Comparison of ENCODE assay signal across 33 mouse cellular contexts in genomic region chrX:169807744-169808143, GRCm38 (mm10). TPM values are rescaled to one million over a fixed set of nuclear protein-coding genes. Genes with fewer than 3 reads are reported as not detected.
DNase-seq lines count a peak whose midpoint lies in the region; ATAC-seq and TF ChIP-seq lines count a peak whose summit lies in the region.
"Had no signal": no experiment of that assay in that cellular context is flagged by ENCODE, and none has a peak within 500 bp of the region (broad histone marks: within the 10 kb centered on the region; RNA-seq: fewer than 3 reads in every experiment).

No protein-coding gene starts in this region.

- H3K9ac ChIP-seq in liver, postnatal 0 days (replicated peaks) = no peak overlapping the region
- H3K9ac ChIP-seq in liver, embryonic 11.5 days (ENCODE audit: low read depth, low read length) = no peak overlapping the region
- no peak overlapping the region for H3K9ac ChIP-seq in hindbrain, postnatal 0 days (replicated peaks; ENCODE audit: low read length)
- H3K9ac ChIP-seq in forebrain, embryonic 11.5 days (ENCODE audit: low read length) = no peak overlapping the region
- H3K9ac ChIP-seq: embryonic facial prominence, embryonic 12.5 days; embryonic facial prominence, embryonic 15.5 days; forebrain, embryonic 12.5 days; forebrain, embryonic 15.5 days; heart, embryonic 13.5 days; hindbrain, embryonic 12.5 days; hindbrain, embryonic 15.5 days; intestine, embryonic 15.5 days had no signal

- no peaks in the 10 kb centered on the region for H3K9me3 ChIP-seq in liver, postnatal 0 days (ENCODE audit: low read length)
- no peaks in the 10 kb centered on the region for H3K9me3 ChIP-seq in liver, embryonic 11.5 days (ENCODE audit: control insufficient read depth, low read length)
- no peaks in the 10 kb centered on the region for H3K9me3 ChIP-seq in hindbrain, postnatal 0 days (ENCODE audit: low read length)
- H3K9me3 ChIP-seq in forebrain, embryonic 11.5 days (ENCODE audit: control insufficient read depth, low read length) = no peaks in the 10 kb centered on the region
- H3K9me3 ChIP-seq: embryonic facial prominence, embryonic 12.5 days; embryonic facial prominence, embryonic 15.5 days; forebrain, embryonic 12.5 days; forebrain, embryonic 15.5 days; heart, embryonic 10.5 days; heart, embryonic 13.5 days; hindbrain, embryonic 12.5 days; hindbrain, embryonic 15.5 days; intestine, embryonic 15.5 days had no signal

- no peak for DNase-seq in liver, postnatal 0 days
- DNase-seq in liver, embryonic 11.5 days (ENCODE audit: low spot score) = no peak
- peak; percentile 39 for DNase-seq in lung, postnatal 36 days
- DNase-seq in lung, postnatal 10 days = no peak
- DNase-seq in hindbrain, postnatal 0 days (ENCODE audit: low spot score) = no peak
- DNase-seq in forebrain, embryonic 11.5 days (ENCODE audit: low spot score) = no peak
- DNase-seq: adrenal gland, postnatal 10 days; adrenal gland, postnatal 36 days; cerebellum, adult 11 months; cerebellum, adult 2 months; cerebellum, adult 9-11 months; cerebellum, postnatal 25 days; gastrocnemius, postnatal 36 days had no signal

- no peak overlapping the region for H3K27ac ChIP-seq in liver, postnatal 0 days (ENCODE audit: low read depth)
- no peak overlapping the region for H3K27ac ChIP-seq in liver, embryonic 11.5 days (ENCODE audit: low read depth, low read length)
- H3K27ac ChIP-seq in hindbrain, postnatal 0 days = no peak overlapping the region
- H3K27ac ChIP-seq in forebrain, embryonic 11.5 days (ENCODE audit: low read depth, low read length) = no peak overlapping the region
- H3K27ac ChIP-seq: embryonic facial prominence, embryonic 12.5 days; embryonic facial prominence, embryonic 15.5 days; forebrain, embryonic 12.5 days; forebrain, embryonic 15.5 days; heart, embryonic 10.5 days; heart, embryonic 13.5 days; hindbrain, embryonic 12.5 days; hindbrain, embryonic 15.5 days; intestine, embryonic 15.5 days had no signal

- peak; percentile 60; the same call in 1 of the 2 replicates for ATAC-seq in liver, postnatal 0 days
- no peak for ATAC-seq in liver, embryonic 11.5 days (replicated peaks; ENCODE audit: low FRiP score)
- peak; percentile 94 for ATAC-seq in granulocyte monocyte progenitor cell, adult 5-6 weeks (replicated peaks; ENCODE audit: poor library complexity, severe bottlenecking)
- ATAC-seq in hindbrain, postnatal 0 days = no peak
- ATAC-seq in forebrain, embryonic 11.5 days (replicated peaks; ENCODE audit: low FRiP score) = no peak
- ATAC-seq: activated CD4-positive, CD25-positive, alpha-beta regulatory T cell, adult 4 months; CD4-positive, CD25-positive, alpha-beta regulatory T cell, adult 4 months; forebrain, embryonic 15.5 days; intestine, embryonic 15.5 days had no signal

- no peak for TF ChIP-seq EP300 in liver, postnatal 0 days (IDR thresholded peaks at IDR 0.05; ENCODE audit: low read depth)

- H3K36me3 ChIP-seq in liver, postnatal 0 days (replicated peaks; ENCODE audit: insufficient read depth, low read length) = no peaks in the 10 kb centered on the region
- no peaks in the 10 kb centered on the region for H3K36me3 ChIP-seq in liver, embryonic 11.5 days (ENCODE audit: control insufficient read depth, insufficient read depth, low read length)
- H3K36me3 ChIP-seq in hindbrain, postnatal 0 days (ENCODE audit: insufficient read depth, low read length) = no peaks in the 10 kb centered on the region
- H3K36me3 ChIP-seq in forebrain, embryonic 11.5 days (ENCODE audit: control insufficient read depth, insufficient read depth, low read length) = no peaks in the 10 kb centered on the region
- H3K36me3 ChIP-seq: embryonic facial prominence, embryonic 12.5 days; embryonic facial prominence, embryonic 15.5 days; forebrain, embryonic 12.5 days; forebrain, embryonic 15.5 days; heart, embryonic 10.5 days; heart, embryonic 13.5 days; hindbrain, embryonic 12.5 days; hindbrain, embryonic 15.5 days; intestine, embryonic 15.5 days had no signal

- no peak overlapping the region for H3K4me2 ChIP-seq in liver, postnatal 0 days (ENCODE audit: low read depth, low read length)
- H3K4me2 ChIP-seq in liver, embryonic 11.5 days = no peak overlapping the region
- no peak overlapping the region for H3K4me2 ChIP-seq in hindbrain, postnatal 0 days (ENCODE audit: low read depth, low read length)
- no peak overlapping the region for H3K4me2 ChIP-seq in forebrain, embryonic 11.5 days (ENCODE audit: low read depth, low read length, severe bottlenecking)
- H3K4me2 ChIP-seq: embryonic facial prominence, embryonic 12.5 days; embryonic facial prominence, embryonic 15.5 days; forebrain, embryonic 12.5 days; forebrain, embryonic 15.5 days; heart, embryonic 13.5 days; hindbrain, embryonic 12.5 days; hindbrain, embryonic 15.5 days; intestine, embryonic 15.5 days had no signal

- WGBS in liver, postnatal 0 days (ENCODE audit: insufficient replicate concordance) = 59% methylated on average over 3 of the region's 3 CpGs
- 82% methylated on average over 3 of the region's 3 CpGs for WGBS in liver, embryonic 11.5 days
- WGBS in hindbrain, postnatal 0 days = 78% methylated on average over 3 of the region's 3 CpGs
- 78% methylated on average over 3 of the region's 3 CpGs for WGBS in forebrain, embryonic 11.5 days

- no peaks in the 10 kb centered on the region for H3K27me3 ChIP-seq in liver, postnatal 0 days (ENCODE audit: insufficient read depth, low read length)
- peaks cover 5% of the 10 kb centered on the region for H3K27me3 ChIP-seq in liver, embryonic 11.5 days (replicated peaks; ENCODE audit: control insufficient read depth, insufficient read depth, low read length)
- no peaks in the 10 kb centered on the region for H3K27me3 ChIP-seq in hindbrain, postnatal 0 days (ENCODE audit: insufficient read depth, low read length)
- peaks cover 7% of the 10 kb centered on the region; the same call in 1 of the 2 replicates for H3K27me3 ChIP-seq in forebrain, embryonic 11.5 days (ENCODE audit: control insufficient read depth, insufficient read depth, low read length)
- H3K27me3 ChIP-seq: embryonic facial prominence, embryonic 15.5 days; forebrain, embryonic 15.5 days; heart, embryonic 13.5 days; intestine, embryonic 15.5 days had no signal

- no peaks in the 10 kb centered on the region for H3K4me1 ChIP-seq in liver, postnatal 0 days (ENCODE audit: insufficient read depth)
- H3K4me1 ChIP-seq in liver, embryonic 11.5 days (replicated peaks; ENCODE audit: control insufficient read depth, insufficient read depth, low read length) = no peaks in the 10 kb centered on the region
- no peaks in the 10 kb centered on the region for H3K4me1 ChIP-seq in hindbrain, postnatal 0 days (ENCODE audit: insufficient read depth, low read length)
- no peaks in the 10 kb centered on the region for H3K4me1 ChIP-seq in forebrain, embryonic 11.5 days (replicated peaks; ENCODE audit: control insufficient read depth, insufficient read depth, low read length)
- H3K4me1 ChIP-seq: embryonic facial prominence, embryonic 12.5 days; embryonic facial prominence, embryonic 15.5 days; forebrain, embryonic 12.5 days; forebrain, embryonic 15.5 days; heart, embryonic 10.5 days; heart, embryonic 13.5 days; hindbrain, embryonic 12.5 days; hindbrain, embryonic 15.5 days; intestine, embryonic 15.5 days had no signal

- TF ChIP-seq CTCF in liver, postnatal 0 days (IDR thresholded peaks at IDR 0.05; ENCODE audit: low read depth) = no peak
- no peak for TF ChIP-seq CTCF in hindbrain, postnatal 0 days (IDR thresholded peaks at IDR 0.05; ENCODE audit: low read depth)

- H3K4me3 ChIP-seq in liver, postnatal 0 days (ENCODE audit: low read depth, low read length) = no peak overlapping the region
- H3K4me3 ChIP-seq in liver, embryonic 11.5 days (ENCODE audit: low read depth, low read length) = no peak overlapping the region
- no peak overlapping the region for H3K4me3 ChIP-seq in hindbrain, postnatal 0 days (ENCODE audit: low read length)
- H3K4me3 ChIP-seq in forebrain, embryonic 11.5 days (ENCODE audit: low read depth, low read length) = no peak overlapping the region
- H3K4me3 ChIP-seq: embryonic facial prominence, embryonic 12.5 days; embryonic facial prominence, embryonic 15.5 days; forebrain, embryonic 12.5 days; forebrain, embryonic 15.5 days; heart, embryonic 10.5 days; heart, embryonic 13.5 days; hindbrain, embryonic 12.5 days; hindbrain, embryonic 15.5 days; intestine, embryonic 15.5 days had no signal

RNA-seq across cellular contexts. Expression of gene 4933400A11Rik, which starts 28.3 kb away (rescaled TPM):
- polyA plus RNA-seq in liver, postnatal 0 days (2015; fragmentation: Nextera tagmentation; extraction: Ambion mirVana) = not detected in 2 replicates
- not detected in 2 replicates for polyA plus RNA-seq in liver, embryonic 11.5 days (2014; fragmentation: Nextera tagmentation; extraction: Ambion mirVana)
- not detected in 2 replicates for total RNA-seq in granulocyte monocyte progenitor cell, adult 5-6 weeks (2014; fragmentation: Nextera tagmentation)
- not detected in 2 replicates for total RNA-seq in granulocyte monocyte progenitor cell, adult 5-6 weeks (2017)
- not detected in 2 replicates for total RNA-seq in hindbrain, postnatal 0 days (2014; rRNA removed)
- polyA plus RNA-seq in hindbrain, postnatal 0 days (2015; fragmentation: Nextera tagmentation; extraction: Ambion mirVana) = not detected in 2 replicates
- polyA plus RNA-seq in forebrain, embryonic 11.5 days (2014; fragmentation: Nextera tagmentation; extraction: Ambion mirVana) = 0.36 TPM in 1 of 2 replicates, not detected in the other
- total RNA-seq: adrenal gland, adult 18-20 months; adrenal gland, postnatal 10 days; adrenal gland, postnatal 36 days; common myeloid progenitor, adult 5-6 weeks; gastrocnemius, adult 8-10 months; gastrocnemius, postnatal 36 days; heart, adult 18-20 months; heart, postnatal 25 days; hematopoietic stem cell, adult 5-6 weeks; MEL had no signal
- polyA plus RNA-seq: activated CD4-positive, CD25-positive, alpha-beta regulatory T cell, adult 4 months; C2C12; CD4-positive, CD25-positive, alpha-beta regulatory T cell, adult 4 months; cerebellum, adult 2 months; embryonic facial prominence, embryonic 15.5 days; forebrain, embryonic 15.5 days had no signal

Comparison
In these comparisons a context has a peak if more than half of its experiments do, and no peak if none do; other contexts are left out.
1. ATAC-seq: peak in liver, postnatal 0 days (single experiment) and granulocyte monocyte progenitor cell, adult 5-6 weeks (single experiment); none in liver, embryonic 11.5 days (single experiment), hindbrain, postnatal 0 days (single experiment) and forebrain, embryonic 11.5 days (single experiment).